In genomic region chr13:52738095-52738660, GRCm38 (mm10) we compare ENCODE assay signal across 19 mouse cellular contexts.
DNase-seq lines count a peak whose midpoint lies in the region; ATAC-seq and TF ChIP-seq lines count a peak whose summit lies in the region.
"Had no signal": no experiment of that assay in that cellular context is flagged by ENCODE, and none has a peak within 500 bp of the region (broad histone marks: within the 10 kb centered on the region; RNA-seq: fewer than 3 reads in every experiment).

No protein-coding gene starts in this region.

- H3K4me1 ChIP-seq in heart, embryonic 10.5 days: peaks cover 10% of the 10 kb centered on the region; the same call in 1 of the 2 replicates
- H3K4me1 ChIP-seq in lung, postnatal 0 days (ENCODE audit: insufficient read depth, low read depth, low read length): 0 out of 2 replicates have a peak, but pooled peaks cover 2% of the 10 kb centered on the region
- H3K4me1 ChIP-seq in hindbrain, embryonic 11.5 days (replicated peaks; ENCODE audit: control insufficient read depth, insufficient read depth, low read length): no peaks in the 10 kb centered on the region

- no peaks in the 10 kb centered on the region for H3K36me3 ChIP-seq in heart, embryonic 10.5 days
- no peaks in the 10 kb centered on the region for H3K36me3 ChIP-seq in lung, postnatal 0 days (ENCODE audit: insufficient read depth, low read length)
- no peaks in the 10 kb centered on the region for H3K36me3 ChIP-seq in hindbrain, embryonic 11.5 days (ENCODE audit: control insufficient read depth, insufficient read depth, low read length)
- H3K36me3 ChIP-seq: G1E; hindbrain, embryonic 13.5 days; neural tube, embryonic 13.5 days had no signal

- H3K27ac ChIP-seq in heart, embryonic 10.5 days: no peak overlapping the region
- H3K27ac ChIP-seq in lung, postnatal 0 days (ENCODE audit: low read length): no peak overlapping the region
- H3K27ac ChIP-seq in hindbrain, embryonic 11.5 days (ENCODE audit: low read depth, low read length): no peak overlapping the region
- H3K27ac ChIP-seq: hindbrain, embryonic 13.5 days; neural tube, embryonic 13.5 days had no signal

- no peak overlapping the region for H3K4me3 ChIP-seq in heart, embryonic 10.5 days
- H3K4me3 ChIP-seq in lung, postnatal 0 days (ENCODE audit: low read depth, low read length): no peak overlapping the region
- H3K4me3 ChIP-seq in hindbrain, embryonic 11.5 days (ENCODE audit: low read depth, low read length): no peak overlapping the region
- H3K4me3 ChIP-seq: erythroblast, embryonic 14.5 days; hindbrain, embryonic 13.5 days; neural tube, embryonic 13.5 days had no signal

- peaks cover 6% of the 10 kb centered on the region for H3K27me3 ChIP-seq in heart, embryonic 10.5 days (ENCODE audit: insufficient read depth, poor library complexity, severe bottlenecking)
- H3K27me3 ChIP-seq in lung, postnatal 0 days (replicated peaks; ENCODE audit: insufficient read depth, low read length): no peaks in the 10 kb centered on the region
- H3K27me3 ChIP-seq in hindbrain, embryonic 11.5 days (ENCODE audit: control insufficient read depth, insufficient read depth, low read length): no peaks in the 10 kb centered on the region
- H3K27me3 ChIP-seq: hindbrain, embryonic 13.5 days; neural tube, embryonic 13.5 days had no signal

- ATAC-seq in lung, postnatal 0 days: no peak
- ATAC-seq in hindbrain, embryonic 11.5 days (ENCODE audit: low FRiP score): no peak
- ATAC-seq: forebrain, embryonic 16.5 days; intestine, postnatal 0 days had no signal

- peak; percentile 67 to 73 for DNase-seq in heart, adult 18-20 months
- no peak for DNase-seq in heart, embryonic 10.5 days (ENCODE audit: low spot score)
- peak; percentile 27 for DNase-seq in lung, postnatal 0 days (ENCODE audit: low spot score)
- no peak for DNase-seq in lung, postnatal 36 days
- DNase-seq in gastrocnemius, postnatal 25 days: peak; percentile 61
- DNase-seq in kidney, postnatal 36 days: peak; percentile 48 to 59
- no peak for DNase-seq in hindbrain, embryonic 11.5 days (ENCODE audit: low spot score)
- DNase-seq: adrenal gland, postnatal 36 days; cerebellum, postnatal 10 days; embryo, embryonic 11 days; lung, adult 18-20 months; right cerebral cortex, postnatal 4 days; thymus, adult 2 months had no signal

- no peak for TF ChIP-seq EP300 in lung, postnatal 0 days (IDR thresholded peaks at IDR 0.05)

- H3K9ac ChIP-seq in lung, postnatal 0 days (replicated peaks; ENCODE audit: low read depth): no peak overlapping the region
- no peak overlapping the region for H3K9ac ChIP-seq in hindbrain, embryonic 11.5 days (ENCODE audit: low read depth, low read length)
- H3K9ac ChIP-seq: hindbrain, embryonic 13.5 days; neural tube, embryonic 13.5 days had no signal

- no peak overlapping the region for H3K4me2 ChIP-seq in lung, postnatal 0 days (replicated peaks; ENCODE audit: low read depth, low read length)
- no peak overlapping the region for H3K4me2 ChIP-seq in hindbrain, embryonic 11.5 days (replicated peaks; ENCODE audit: low read depth, low read length)
- H3K4me2 ChIP-seq: hindbrain, embryonic 13.5 days; neural tube, embryonic 13.5 days had no signal

- TF ChIP-seq CTCF in lung, postnatal 0 days (IDR thresholded peaks at IDR 0.05): no peak

- H3K9me3 ChIP-seq in heart, embryonic 10.5 days: no peaks in the 10 kb centered on the region
- H3K9me3 ChIP-seq in lung, postnatal 0 days (ENCODE audit: low read length): no peaks in the 10 kb centered on the region
- H3K9me3 ChIP-seq in hindbrain, embryonic 11.5 days (ENCODE audit: control insufficient read depth, low read length): no peaks in the 10 kb centered on the region
- H3K9me3 ChIP-seq: neural tube, embryonic 13.5 days had no signal

- 75% methylated on average over 9 of the region's 9 CpGs for WGBS in heart, embryonic 10.5 days
- 68% methylated on average over 9 of the region's 9 CpGs for WGBS in lung, postnatal 0 days
- WGBS in hindbrain, embryonic 11.5 days: 70% methylated on average over 9 of the region's 9 CpGs

Comparison
In these comparisons a context has a peak if more than half of its experiments do, and no peak if none do; other contexts are left out.
1. DNase-seq: peak in heart, adult 18-20 months (2 of 2), lung, postnatal 0 days (single experiment), gastrocnemius, postnatal 25 days (single experiment) and kidney, postnatal 36 days (2 of 2); none in heart, embryonic 10.5 days (single experiment), lung, postnatal 36 days (single experiment) and hindbrain, embryonic 11.5 days (single experiment).